Mouse (Mus musculus): ENCODE data around the gene Ydjc.

GRCm38 (mm10) chr16:17201977-17202376 lies 57.6 kb downstream of the Ydjc start:
- TF ChIP-seq EP300 (IDR thresholded peaks at IDR 0.05; ENCODE audit: insufficient read depth, low read depth, low read length): no peak
- TF ChIP-seq CTCF (IDR thresholded peaks at IDR 0.05; ENCODE audit: low read depth, low read length): no peak
- TF ChIP-seq POLR2A (IDR thresholded peaks at IDR 0.05; ENCODE audit: insufficient read depth, low read length): no peak
